Mouse (Mus musculus): ENCODE data around the gene Grpr.

The Grpr gene

DNA sequence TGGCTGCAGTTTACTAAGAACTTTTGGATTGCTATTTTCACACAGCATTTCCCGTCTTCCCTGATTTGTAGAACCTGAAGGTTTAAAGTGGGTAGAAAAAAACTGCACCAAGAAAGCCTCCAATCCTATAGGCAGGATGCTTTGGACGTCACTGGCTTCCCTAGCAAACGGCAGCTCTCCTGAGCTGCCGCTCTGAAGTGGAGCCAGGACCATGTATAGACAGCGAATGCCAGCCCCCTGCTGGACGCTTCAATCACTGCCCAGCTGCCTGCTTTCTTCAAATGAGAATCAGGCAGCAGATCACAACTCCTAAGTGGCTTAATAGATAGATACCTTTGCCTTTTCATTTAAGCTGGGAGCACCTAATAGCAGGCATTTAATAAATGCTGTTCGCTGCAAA, at the start of gene Grpr:
Gene Grpr, minus strand, starts transcription at position 12 of the 400 bp plus-strand sequence.
- DNase-seq (ENCODE audit: low spot score), result peak; percentile 3

DNA sequence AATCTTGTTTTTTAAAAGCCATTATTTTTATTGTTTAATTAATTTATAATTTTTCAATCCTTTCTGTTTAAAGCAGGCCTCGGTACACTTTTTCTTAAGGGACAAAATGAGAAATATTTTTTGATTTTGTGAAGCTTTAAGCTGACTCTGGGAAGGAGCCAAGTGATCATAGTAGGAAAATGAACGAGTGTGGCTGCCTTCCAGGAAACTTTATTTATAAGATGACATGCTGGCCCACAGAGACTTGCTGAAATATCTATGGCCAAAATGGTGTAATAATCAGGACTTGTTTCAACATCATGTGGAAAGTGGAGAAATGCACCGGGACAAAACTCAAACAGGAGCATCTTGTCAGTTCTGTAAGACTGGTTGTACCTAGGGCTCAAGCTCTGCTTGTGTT, 11.0 kb upstream of the Grpr start:
- no peak for DNase-seq (ENCODE audit: low spot score)

DNA sequence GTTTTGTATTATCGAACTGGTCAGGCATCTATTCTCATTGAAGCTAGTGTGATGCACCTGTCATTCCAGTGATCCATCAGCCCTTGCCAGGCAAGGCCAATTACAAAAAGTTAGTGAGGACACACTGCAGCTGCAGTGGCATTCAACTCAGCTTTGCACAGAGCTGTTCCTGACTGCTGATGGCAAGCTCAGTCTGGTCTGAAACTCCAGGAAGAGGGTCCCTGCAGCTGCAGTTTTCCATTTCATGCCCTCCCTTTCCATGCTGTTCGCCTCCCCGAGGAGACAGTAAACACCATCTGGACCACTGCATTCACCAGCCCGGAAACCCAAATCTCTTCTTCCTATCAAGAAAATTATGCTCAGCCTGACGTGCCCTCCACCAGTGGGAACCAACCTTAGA, 2.4 kb downstream of the Grpr start:
- DNase-seq (ENCODE audit: low spot score), result no peak

DNA sequence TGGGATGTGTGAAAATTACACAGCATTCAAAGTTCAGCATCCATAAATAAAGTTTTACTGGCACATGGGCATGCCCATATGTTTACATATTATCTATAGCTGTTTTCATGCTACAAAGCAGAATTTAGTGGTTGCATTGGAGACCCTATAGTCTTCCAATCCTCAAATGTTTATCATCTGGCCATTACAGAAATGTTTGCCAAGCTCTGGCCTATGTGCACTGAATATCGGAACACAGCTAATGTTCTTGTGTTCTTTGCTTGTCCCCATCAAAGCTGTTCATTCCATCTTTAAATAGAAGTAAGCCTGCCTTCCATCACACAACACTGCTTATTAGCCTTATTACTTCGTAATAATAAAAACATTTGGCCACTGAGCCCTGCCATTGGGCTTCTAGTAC, 16.6 kb downstream of the Grpr start:
- no peak for DNase-seq (ENCODE audit: low spot score)

DNA sequence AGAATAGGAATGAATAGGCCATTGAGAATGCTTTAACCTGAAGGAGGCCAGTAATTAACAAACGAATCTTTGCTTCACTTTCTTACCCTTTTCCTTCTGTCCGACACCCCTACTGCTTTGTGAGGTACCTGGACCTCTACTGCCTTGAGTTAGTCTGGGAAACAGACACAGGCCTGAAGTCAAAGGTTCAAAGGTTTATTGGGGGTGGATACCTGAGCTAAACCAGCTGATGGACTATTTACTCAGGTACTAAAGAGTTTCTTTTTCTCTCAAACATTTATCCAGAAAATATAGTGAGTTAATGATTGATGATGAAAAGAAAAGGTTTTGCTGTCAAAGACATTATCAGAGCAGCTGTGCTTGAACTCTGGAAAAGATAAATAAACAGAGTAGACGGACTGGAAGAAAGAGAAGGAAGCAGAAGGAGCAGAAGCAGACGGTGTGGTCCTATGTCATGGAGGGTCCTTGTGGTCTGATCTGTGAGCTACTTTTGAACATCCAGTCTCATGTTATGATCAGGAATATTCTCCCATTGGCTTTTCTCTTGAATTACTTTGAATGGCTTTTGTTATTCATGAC, 30.4 kb downstream of the Grpr start:
- DNase-seq (ENCODE audit: low spot score), result no peak

DNA sequence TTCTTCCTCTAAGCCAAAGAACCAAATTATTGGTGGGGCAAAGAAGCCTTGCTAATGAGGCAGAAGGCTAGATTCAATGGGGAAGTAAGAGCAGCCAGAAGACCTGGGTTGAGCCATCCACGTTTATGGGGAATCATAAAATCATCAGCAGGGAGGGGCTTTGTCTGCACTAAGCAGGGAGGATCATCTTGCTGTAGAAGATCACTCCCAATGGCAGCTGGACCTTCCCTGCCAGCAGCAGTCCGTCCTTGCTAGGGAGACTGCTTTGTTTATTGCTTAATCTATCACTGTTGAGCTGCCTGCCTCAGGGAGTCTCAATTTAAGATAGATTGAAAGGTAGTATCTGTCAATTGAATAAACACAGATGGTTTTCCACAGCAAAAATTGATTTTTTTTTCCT, 37.7 kb downstream of the Grpr start:
- DNase-seq (ENCODE audit: low spot score), result no peak

DNA sequence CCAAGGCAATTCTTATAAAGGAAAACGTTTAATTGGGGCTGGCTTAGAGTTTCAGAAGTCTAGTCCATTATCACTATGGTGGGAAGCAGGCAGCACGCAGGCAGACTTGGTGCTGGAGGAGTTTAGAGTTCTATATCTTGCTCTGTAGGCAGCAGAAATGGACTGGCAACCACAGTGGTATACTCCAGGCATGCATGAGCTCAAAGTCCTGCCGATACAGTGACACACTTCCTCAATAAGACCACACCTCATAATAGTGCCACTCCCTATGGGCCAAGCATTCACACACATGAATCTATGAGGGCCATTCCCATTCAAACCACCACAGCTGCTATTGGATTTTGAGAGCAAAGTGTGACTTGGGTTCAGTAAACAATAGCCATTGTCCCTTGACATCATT, 47.4 kb downstream of the Grpr start:
- no peak for DNase-seq (ENCODE audit: low spot score)

Measured in left cerebral cortex, adult 11 months (tissue).